Mouse (Mus musculus) induced T-regulatory cell, adult 2 months (primary cell): ENCODE measurements around the gene Prkaca.
"Not testable (repeated sequence)": the region's sequence is repeated elsewhere in the genome, so short reads cannot be mapped to it uniquely, and the experiment has no call there.

ENCODE experiments used
- DNase-seq: peaks from one replicate; pipeline ENCODE4 v3.0.0-alpha.2; 2012; ENCODE audit warnings: low read depth

Prkaca gene

DNA sequence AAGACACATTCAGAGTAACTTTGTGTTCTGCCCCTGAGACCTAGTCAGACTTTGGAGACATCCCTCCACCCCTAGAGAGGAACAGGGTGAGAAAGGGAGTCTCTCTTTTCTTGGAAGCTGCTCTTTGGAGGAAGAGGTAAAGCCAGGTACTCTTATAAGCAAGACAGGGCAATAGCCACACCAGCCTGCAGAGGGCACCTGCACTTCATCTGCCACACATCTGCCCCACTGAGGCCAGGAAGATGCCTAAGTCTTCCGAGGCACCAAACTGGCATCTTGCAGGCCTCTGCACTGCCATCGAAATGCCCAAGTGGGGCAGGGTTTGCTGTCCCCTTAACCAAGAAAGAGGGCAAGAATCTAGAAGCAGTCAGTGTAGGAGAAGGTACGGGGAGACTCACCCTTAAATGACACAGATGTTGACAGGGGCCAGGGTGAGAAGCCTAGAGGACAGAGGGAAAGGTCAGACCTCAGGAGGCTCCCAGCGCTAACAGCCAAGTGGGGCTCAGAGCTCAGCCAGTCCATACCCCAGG lies 3.4 kb downstream of the Prkaca start:
- DNase-seq = peak; percentile 68

DNA sequence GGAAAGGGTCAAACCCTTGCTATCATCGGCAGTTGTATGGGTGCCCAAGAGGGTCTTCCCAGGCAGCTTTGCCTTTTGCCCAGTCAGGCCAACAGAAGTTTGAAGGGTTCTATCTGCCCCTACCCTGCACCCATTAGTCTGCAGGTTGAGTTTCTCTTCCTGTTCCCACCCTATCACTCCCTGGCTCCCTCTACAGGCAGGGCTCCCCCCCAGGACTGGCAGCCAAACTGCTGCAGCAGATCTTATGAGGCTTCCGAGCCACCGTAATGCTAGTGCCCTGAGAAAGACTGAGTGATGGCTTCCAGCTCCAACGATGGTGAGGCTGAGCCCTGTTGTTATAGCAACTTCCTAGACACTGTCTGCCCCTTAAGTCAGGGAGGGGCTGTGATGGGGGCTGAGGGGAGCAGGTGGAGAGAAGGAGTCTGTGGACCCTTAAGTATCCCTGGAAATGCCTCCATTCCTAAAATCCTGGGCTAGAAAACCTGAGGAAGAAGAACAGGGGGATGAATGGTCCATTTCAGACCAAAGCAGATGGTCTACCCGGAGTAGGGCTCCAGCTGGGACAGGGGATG lies 4.1 kb downstream of the Prkaca start:
- peak; percentile 34 for DNase-seq

DNA sequence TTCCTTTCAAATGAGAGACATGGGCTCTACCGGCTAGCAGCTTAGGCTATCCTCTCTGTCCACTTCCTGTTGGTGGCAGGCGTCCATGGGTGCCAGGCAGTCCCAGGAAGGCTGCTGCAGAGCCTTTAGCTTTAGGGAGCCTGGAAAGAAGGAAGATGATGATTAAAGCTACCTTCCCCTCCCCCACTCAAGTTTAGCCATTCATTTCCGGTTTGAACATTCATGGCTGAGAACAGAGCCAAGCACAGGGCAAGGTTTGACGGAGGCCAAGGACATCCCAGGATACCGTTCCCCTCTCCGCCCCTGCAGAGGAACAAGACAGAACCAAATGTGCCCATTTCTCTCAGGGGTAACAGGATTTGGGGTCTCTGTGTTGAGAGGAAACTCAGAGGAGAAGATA lies 4.9 kb downstream of the Prkaca start:
- peak; percentile 32 for DNase-seq

DNA sequence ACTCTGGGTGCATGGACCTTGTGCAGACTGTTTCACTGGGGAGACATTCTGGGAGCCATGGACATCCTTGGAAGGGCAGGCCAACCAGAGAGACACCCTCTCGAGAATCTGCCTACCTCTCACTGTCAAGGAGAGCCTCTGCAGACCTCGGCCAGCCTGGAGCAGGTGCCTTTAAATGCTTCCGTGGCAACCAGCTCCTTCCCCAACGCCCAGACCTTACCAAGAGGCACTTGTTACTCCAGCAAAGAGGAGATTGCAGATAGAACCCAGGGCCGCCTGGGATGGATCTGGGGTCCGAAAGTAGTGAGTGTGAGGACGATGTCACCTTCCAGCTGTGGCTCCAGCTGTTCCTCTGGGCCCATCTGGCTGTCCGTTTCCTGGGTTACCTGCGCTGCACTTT lies 5.4 kb downstream of the Prkaca start:
- DNase-seq = no peak

DNA sequence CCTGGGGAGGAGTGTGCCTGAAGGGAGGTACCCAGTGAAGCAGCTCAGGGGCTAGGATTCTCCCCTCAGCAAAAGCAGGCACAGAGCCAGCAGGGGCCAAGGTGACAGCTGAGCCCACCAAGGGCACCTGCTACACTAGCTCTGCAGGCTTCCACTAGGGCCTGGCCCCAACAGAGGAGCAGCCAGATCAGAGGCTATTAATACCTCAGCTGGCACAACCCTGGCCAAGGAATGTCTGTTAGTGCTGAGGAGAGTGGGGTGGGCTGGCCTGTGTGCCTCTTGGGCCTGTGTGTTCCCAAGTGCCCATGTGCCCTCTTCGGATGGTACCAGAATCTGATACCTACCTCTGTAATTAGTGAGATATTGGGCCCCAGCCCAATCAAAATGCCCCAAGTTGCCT lies 7.5 kb downstream of the Prkaca start:
- DNase-seq = no peak

DNA sequence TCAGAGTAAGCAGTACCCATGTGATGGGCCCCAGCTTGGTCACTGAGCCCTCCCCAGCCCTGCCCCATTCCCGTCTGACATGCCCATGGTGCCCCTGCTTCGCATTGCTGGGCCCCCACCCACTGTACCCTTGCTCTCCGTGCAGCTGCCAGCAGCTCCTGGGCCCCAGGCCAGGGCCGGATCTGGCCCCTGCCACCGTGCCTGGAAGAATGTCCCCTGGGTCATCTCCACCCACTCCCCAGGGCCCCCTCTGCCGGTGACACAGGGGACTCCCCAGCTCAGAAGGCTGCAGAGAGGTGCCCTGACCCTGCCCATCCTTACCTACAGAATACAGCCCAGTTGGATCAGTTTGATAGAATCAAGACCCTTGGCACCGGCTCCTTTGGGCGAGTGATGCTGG lies 8.1 kb downstream of the Prkaca start:
- no peak for DNase-seq

DNA sequence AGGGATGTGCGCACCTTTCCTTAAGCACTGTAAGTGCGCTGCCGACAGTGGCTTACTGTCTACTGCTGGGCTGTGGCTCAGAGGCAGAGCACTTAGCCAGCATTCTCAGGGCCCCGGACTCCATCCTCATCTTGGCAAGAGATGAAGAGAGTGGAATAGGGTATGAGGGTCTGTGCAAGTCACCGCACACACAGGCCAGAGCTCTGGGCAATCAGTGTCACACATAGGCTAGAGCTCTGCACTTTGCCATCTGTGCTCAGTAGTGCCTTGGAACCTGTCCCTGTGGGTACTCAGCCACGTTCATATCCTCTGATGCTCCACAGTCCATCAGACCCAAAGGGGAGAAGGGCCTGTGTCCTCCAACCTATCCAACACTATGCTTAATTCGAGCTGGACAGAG lies 8.7 kb downstream of the Prkaca start:
- DNase-seq = no peak

DNA sequence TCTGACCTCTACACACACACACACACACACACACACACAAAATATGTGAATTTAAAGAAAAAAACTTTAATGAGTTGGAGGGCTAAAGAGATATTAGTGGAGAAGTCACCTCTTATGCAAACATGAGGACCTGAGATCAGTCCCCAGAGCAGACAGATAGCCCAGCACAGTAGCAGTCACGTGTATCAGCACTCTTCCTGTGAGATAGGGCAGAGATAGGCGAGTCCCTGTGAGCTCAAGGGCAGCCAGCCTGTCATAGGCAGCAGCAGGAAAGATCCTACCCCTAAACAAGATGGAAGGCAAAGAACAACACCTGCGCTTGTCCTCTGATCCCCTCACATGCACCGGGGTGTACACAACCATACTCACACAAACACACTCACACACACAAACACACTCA lies 9.7 kb downstream of the Prkaca start:
- DNase-seq = no peak

DNA sequence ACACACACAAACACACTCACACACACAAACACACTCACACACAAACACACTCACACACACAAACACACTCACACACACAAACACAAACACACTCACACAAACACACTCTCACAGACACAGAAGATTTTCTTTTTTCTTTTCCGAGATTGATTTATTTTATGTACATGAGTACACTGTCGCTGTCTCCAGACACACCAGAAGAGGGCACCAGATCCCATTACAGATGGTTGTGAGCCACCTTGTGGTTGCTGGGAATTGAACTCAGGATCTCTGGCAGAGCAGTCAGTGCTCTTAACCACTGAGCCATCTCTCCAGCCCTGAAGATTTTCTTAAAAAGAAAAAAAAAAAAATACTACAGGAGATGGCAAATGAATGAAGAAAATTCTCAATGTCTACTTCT lies 10.4 kb downstream of the Prkaca start:
- DNase-seq = not testable (repeated sequence)

DNA sequence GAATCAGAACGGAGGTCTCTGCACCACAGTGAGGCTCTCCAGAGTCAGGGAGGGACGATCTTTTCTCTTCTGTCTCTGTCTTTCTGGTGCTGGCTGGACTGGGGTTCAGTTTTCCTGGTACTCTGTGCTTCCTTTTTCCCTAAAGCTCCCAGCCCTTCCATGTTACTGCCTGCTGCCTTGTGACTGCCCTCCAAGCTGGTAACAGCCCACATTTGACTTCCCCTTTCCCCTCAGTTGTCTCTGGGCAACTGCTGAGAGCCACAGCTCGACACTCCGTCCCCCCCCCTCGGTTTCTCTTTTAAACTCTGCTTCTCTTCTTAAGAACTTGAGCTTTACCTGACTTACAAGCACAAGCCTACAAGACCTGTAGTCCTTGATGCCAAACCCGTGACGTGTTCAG lies 16.4 kb downstream of the Prkaca start:
- no peak for DNase-seq

DNA sequence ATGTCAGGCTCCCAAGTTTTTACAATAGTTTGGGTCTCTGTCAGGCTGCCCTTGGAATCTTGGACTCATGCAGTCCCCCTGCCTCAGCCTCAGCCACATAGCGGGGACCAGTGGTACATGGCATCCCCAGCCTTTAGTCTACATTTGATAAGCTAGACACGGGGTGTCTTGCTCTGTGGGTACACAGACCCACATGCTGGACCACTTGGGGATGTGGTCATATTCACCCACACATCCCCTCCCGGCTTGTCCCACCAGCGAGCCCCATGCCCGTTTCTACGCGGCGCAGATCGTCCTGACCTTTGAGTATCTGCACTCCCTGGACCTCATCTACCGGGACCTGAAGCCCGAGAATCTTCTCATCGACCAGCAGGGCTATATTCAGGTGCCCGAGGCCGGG lies 17.4 kb downstream of the Prkaca start:
- no peak for DNase-seq

DNA sequence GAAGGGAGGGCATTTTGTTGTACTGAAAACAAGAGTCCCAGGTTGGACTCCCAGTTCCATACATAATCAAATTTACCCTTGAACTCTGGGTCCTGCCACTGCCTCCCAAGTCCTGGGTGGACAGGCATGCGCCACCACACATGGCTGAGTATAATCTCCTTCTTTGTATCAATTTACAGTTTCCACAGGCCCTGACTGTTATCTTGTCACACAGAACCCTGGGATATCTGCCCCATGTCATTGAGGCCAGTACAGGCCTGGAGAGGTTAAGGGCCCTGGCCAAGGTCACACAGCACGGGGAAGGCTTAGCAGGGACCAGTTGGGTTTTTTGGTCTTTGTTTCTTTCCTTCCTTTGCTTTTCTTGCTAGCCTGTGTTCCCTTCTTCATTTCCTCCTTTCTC lies 19.7 kb downstream of the Prkaca start:
- DNase-seq = no peak

DNA sequence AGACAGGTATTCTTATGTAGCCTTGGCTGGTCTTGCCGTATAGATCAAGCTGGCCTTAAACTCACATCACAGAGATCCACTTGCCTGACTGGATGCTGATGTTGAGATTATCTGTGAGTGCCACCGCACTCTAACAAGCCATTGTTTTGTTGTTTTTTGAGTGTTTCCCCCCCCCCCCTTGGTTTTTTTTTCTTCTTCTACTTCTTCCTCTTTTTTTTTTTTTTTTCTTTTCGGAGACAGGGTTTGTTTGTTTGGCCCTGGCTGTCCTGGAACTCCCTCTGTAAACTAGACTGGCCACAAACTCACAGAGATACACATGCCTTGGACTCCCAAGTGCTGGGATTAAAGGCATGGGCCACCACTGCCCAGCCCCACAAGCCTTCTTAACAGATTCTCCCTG lies 21.2 kb downstream of the Prkaca start:
- no peak for DNase-seq

DNA sequence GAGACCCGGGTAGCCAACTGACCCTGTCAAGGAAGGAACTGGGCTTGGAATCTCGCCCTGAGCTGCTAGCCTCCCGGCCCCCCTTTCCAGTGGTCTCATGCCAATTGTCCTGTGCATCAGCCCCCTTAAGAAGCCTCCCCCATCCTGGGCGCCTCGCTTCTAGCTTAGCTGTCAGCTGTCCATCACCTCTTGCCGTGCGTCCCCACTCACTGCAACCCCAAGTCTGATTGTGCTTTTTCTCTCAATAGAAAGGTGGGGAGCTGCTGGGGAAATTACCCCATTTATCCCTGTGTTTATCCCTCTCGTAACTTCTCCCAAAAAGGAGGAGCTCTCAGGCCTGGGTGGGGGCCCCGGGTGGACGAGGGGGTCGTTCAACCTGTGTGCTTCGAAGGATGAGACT lies 23.2 kb downstream of the Prkaca start:
- no peak for DNase-seq

DNA sequence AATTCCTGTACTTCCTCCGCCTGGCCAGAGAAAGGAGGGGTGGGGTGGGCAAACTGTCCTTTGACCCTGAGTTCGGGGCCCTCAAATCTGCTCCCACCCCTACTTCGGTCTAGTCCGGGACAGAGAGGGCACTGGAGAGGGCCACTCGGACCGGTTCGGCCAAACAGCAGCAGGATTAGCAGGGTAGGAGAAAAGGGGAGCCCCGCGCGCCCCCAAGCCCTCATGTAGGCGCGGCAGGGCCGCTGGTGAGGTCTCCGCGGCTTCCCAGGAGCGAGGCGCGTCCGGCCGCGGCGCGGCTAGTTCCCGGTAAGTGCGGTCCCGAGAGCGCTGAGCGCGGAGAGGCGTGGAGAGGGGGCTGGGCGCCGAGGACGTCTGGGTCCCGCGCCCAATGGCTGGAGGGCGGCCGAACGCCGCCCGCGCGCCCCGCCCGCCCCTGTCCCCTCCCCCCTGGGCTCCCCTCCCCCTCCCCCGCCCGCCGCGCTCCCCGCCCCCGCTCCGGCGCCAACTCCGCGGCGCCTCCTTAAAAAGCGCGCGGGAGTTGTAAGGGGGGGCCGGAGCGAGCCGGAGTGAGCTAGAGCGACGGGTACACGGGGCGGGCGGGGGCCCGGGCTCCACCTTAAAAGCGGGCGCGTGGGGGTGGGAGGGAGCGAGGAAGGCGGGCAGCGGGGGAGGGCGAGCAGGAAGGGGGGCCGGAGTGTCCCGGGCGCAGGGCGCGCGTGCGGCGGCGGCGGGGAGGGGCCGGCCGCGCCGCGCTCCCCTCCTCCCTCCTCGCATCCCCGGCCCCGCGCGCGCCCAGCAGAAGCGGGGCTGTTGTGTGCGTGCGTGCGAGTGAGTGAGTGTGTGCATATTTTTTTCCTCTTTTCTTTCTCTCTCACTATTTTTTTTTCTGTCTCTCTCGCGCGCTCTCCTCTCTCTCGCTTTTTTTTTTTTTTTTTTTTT lies 24.0 kb downstream of the Prkaca start:
- DNase-seq = peak; percentile 80

DNA sequence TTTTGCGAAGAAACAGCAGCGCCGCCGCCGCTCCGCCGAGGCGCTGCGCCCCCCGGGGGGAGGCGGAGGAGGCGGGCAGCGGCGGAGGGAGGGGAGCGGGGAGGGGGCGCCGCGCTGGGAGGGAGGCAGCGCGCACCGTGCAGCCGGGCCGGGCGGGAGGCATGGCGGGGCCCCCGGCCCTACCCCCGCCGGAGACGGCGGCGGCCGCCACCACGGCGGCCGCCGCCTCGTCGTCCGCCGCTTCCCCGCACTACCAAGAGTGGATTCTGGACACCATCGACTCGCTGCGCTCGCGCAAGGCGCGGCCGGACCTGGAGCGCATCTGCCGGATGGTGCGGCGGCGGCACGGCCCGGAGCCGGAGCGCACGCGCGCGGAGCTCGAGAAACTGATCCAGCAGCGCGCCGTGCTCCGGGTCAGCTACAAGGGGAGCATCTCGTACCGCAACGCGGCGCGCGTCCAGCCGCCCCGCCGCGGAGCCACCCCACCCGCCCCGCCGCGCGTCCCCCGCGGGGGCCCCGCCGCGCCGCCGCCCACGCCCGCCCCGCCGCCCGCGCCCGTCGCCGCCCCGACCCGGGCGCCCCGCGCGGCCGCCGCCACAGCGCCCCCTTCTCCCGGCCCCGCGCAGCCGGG lies 24.8 kb downstream of the Prkaca start, which contains the start of gene Samd1:
TSS of gene Samd1 (plus strand) at position 162 of the 631 bp plus-strand sequence.
- DNase-seq = peak; percentile 66

DNA sequence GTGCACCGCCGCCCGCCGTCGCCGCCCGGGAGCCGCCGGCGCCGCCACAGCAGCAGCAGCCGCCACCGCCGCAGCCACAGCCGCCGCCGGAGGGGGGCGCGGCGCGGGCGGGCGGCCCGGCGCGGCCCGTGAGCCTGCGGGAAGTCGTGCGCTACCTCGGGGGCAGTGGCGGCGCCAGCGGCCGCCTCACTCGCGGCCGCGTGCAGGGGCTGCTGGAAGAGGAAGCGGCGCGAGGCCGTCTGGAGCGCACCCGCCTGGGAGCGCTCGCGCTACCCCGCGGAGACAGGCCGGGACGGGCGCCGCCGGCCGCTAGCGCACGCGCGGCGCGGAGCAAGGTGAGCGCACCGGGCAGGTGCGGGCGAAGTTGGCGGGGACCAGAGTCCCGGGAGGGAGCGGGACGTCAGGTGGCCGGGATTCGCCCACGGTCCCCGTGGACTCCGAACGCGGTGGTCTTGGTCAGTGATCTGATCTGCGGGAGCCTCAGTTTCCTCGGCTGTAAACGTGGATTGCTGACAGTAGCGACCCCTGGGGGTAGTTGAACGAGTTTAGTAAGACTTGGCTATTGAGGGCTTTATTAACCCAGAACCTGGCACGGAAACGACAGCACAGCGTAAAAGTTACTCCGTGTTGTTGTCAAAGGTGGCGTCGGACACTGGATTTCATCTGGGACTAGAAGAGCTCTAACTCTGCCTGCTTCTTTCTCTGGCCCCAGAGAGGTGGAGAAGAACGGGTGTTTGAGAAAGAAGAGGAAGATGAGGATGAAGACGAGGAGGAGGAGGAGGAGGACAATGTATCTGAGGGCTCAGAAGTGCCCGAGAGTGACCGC lies 25.7 kb downstream of the Prkaca start:
- DNase-seq = peak; percentile 87

DNA sequence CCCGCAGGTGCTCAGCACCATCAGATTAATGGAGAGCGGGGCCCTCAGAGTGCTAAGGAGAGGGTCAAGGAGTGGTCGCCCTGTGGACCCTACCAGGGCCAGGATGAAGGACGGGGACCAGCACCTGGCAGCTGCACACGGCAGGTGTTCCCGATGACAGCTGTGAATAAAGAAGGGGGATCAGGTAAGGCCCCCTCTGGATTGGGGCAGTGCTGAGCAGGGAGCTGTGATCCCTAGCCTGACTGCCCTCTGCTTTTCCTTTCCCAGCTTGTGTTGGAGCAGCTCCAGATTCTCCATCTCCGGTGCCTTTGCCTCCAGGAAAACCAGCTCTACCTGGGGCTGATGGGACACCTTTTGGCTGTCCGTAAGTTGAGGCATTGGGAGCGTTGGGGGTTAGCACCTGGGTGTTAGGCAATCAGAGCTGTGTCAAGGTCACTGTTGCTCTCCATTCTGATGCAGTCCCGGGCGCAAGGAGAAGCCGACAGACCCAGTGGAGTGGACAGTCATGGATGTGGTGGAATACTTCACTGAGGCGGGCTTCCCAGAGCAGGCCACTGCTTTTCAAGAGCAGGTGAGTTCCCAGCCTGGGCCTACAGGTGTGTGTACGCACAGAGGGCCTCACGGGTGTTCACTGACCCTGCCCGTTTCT lies 26.4 kb downstream of the Prkaca start:
- no peak for DNase-seq

DNA sequence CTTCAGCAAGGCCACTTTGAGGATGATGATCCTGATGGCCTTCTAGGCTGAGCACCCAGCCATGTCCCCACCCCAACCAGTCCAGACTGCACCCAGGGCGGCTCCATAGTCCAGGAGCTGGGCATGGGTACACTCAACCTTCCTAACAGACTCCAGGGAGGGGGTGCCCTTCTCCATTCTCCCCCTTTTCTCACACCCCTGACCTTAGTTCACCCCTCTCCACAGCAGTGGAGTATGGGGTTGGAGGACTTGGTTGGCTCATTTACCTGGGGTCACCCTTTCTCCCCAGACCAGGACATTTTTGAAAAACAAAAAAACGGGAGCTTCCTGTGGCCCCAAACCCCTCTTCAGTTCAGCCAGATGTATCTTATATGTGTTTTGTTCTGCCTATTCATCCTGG lies 27.0 kb downstream of the Prkaca start:
- no peak for DNase-seq

DNA sequence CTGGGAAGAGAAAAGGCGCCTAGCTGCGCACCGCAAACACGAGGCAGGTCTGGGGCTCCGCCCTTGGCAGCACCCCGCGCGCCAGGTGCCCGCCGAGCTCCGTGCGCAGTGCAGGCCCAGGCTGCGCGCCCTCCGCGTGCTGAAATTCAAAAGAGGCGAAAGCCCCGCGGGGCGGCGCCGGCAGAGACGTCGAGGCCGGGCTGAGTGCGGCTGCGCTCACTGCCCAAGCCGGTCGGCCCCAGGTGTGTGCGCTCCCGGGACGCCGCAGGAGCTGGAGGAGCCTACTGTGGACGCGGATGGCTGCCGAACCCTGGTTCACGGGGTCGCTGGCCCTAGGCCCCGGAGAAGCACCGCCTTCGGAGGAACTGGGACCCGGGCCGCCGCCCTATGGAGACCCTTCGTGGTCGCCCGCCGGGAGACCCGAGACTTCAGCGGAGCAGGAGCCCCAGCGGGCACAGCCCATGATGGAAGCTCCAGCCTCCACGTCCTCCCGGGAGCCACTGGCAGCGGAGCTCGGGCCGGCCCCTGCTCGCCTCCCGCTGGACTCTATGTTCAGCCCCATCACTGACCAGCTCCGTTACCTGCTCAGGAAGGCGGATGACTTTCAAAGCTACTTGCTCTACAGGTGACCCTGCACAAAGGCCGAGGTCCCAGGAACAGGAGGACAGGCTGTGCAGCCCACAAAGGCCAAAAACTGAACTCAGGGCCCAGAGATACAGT lies 28.6 kb downstream of the Prkaca start, which contains the start of gene 1700067K01Rik:
TSS of gene 1700067K01Rik (plus strand) at position 222 of the 720 bp plus-strand sequence.
- DNase-seq = no peak
